Mouse (Mus musculus) MEL (cell line): ENCODE measurements at regions not wholly inside any gene's neighbourhood (a gene's known extent, or its start where the extent isn't known, plus 50 kb on each side); places are given as distances from the start of the nearest gene placed in this dataset.

ENCODE experiments used
- CHD2 ChIP-seq: IDR thresholded peaks from 2 replicates; pipeline ENCODE4 v1.6.1; 2011; ENCODE audit warnings: low read length, improper control_type of control experiment
- CTCF ChIP-seq, 3 experiments: IDR thresholded peaks in 2 of 3; conservative IDR thresholded peaks in 1 of 3; 2 replicates each; pipeline ENCODE4 v1.5.1; 2011 to 2012; ENCODE audit warnings: low read length in 3 of 3, low read depth in 2 of 3, mild to moderate bottlenecking in 2 of 3, improper control_type of control experiment in 1 of 3, inconsistent platforms in 1 of 3, mixed read lengths in 1 of 3, moderate library complexity in 1 of 3; ENCODE audit not compliant: control insufficient read depth in 1 of 3, insufficient read depth in 1 of 3, poor library complexity in 1 of 3, severe bottlenecking in 1 of 3
- GATA1 ChIP-seq: IDR thresholded peaks from 2 replicates; pipeline ENCODE4 v1.6.1; 2011; ENCODE audit warnings: low read depth, low read length, improper control_type of control experiment
- MAX ChIP-seq: IDR thresholded peaks from 2 replicates; pipeline ENCODE4 v1.6.1; 2011; ENCODE audit warnings: low read length, improper control_type of control experiment
- NELFE ChIP-seq: IDR thresholded peaks from 2 replicates; pipeline ENCODE4 v1.6.1; 2011; ENCODE audit warnings: low read depth, low read length, improper control_type of control experiment
- POLR2A ChIP-seq, 2 experiments: IDR thresholded peaks; 2 replicates each; pipeline ENCODE4 v1.6.1; 2011 to 2012; ENCODE audit warnings: low read length in 2 of 2, mild to moderate bottlenecking in 2 of 2, control low read depth in 1 of 2, improper control_type of control experiment in 1 of 2, low read depth in 1 of 2, moderate library complexity in 1 of 2; ENCODE audit not compliant: control insufficient read depth in 1 of 2, insufficient read depth in 1 of 2, poor library complexity in 1 of 2
- ZC3H11A ChIP-seq: IDR thresholded peaks from 2 replicates; pipeline ENCODE4 v1.6.1; 2012; ENCODE audit warnings: low read depth, mild to moderate bottlenecking, inconsistent platforms, low read length, improper control_type of control experiment
- ZKSCAN1 ChIP-seq: IDR thresholded peaks from 2 replicates; pipeline ENCODE4 v1.6.1; 2012; ENCODE audit warnings: low read depth, mild to moderate bottlenecking, inconsistent platforms, low read length, improper control_type of control experiment, moderate library complexity
- ZMIZ1 ChIP-seq: IDR thresholded peaks from 2 replicates; pipeline ENCODE4 v1.6.1; 2012; ENCODE audit warnings: low read depth, mild to moderate bottlenecking, inconsistent platforms, low read length, improper control_type of control experiment, moderate library complexity

GRCm38 (mm10) chr2:27827582-27827981, 58.6 kb upstream of the Col5a1 start:
- TF ChIP-seq CHD2 (no peak), ZMIZ1 (no peak), GATA1 (no peak), POLR2A (IDR thresholded peaks at IDR 0.05; ENCODE audit: control insufficient read depth in 1 of 2, insufficient read depth in 1 of 2, low read depth in 1 of 2, low read length in 2 of 2, poor library complexity in 1 of 2) (no peak), NELFE (no peak), CTCF (IDR thresholded peaks at IDR 0.05 in 2 of 3, conservative IDR thresholded peaks at IDR 0.05 in 1 of 3; ENCODE audit: control insufficient read depth in 1 of 3, insufficient read depth in 1 of 3, low read depth in 2 of 3, low read length in 3 of 3, poor library complexity in 1 of 3, severe bottlenecking in 1 of 3) (no peak), MAX (no peak), ZKSCAN1 (no peak), ZC3H11A (no peak)
